Mouse (Mus musculus): ENCODE data around the gene Tph2. TPM values are rescaled to one million over a fixed set of nuclear protein-coding genes. Genes with fewer than 3 reads are reported as not detected.

The Tph2 gene
- polyA plus RNA-seq, 1 experiment = 0.75 TPM

DNA sequence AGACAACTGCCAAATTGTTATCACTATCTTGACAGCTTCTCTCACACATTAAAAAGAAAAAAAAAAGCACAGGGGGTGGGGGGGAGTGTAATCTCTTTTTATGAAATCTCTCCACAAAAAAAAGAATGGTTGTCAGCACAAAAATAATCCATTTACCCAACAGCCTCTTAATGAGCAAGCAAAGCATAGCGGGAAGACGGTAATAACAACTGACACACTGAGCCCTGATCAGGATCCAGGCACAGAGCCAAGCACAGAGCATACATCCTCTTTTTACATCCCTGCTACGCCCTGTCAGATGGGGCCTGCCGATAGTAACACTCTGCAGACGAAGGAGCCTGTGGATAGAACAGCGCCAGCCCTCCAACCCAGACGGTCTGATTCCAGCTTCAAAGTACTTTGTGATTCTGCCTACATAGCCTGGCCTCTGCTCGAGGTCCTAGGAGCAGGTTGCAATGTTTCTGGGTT, 13.4 kb downstream of the Tph2 start:
- Histone ChIP-seq H3K27me3 (ENCODE audit: control insufficient read depth, insufficient read depth, low read length) (no peaks in the 10 kb centered on the region), H3K4me1 (ENCODE audit: control insufficient read depth, insufficient read depth, low read length) (peaks cover 2% of the 10 kb centered on the region; the same call in 1 of the 2 replicates), H3K4me3 (ENCODE audit: control insufficient read depth, low read depth, low read length) (no peak overlapping the region), H3K27ac (ENCODE audit: control insufficient read depth, insufficient read depth, low read depth, low read length) (no peak overlapping the region), H3K36me3 (ENCODE audit: control insufficient read depth, insufficient read depth, low read length) (no peaks in the 10 kb centered on the region)
- TF ChIP-seq CTCF (IDR thresholded peaks at IDR 0.05; ENCODE audit: control insufficient read depth, insufficient read depth, insufficient replicate concordance, low read depth, low read length) = no peak
- no peak for TF ChIP-seq POLR2A (IDR thresholded peaks at IDR 0.05; ENCODE audit: control insufficient read depth, low read depth, low read length)

DNA sequence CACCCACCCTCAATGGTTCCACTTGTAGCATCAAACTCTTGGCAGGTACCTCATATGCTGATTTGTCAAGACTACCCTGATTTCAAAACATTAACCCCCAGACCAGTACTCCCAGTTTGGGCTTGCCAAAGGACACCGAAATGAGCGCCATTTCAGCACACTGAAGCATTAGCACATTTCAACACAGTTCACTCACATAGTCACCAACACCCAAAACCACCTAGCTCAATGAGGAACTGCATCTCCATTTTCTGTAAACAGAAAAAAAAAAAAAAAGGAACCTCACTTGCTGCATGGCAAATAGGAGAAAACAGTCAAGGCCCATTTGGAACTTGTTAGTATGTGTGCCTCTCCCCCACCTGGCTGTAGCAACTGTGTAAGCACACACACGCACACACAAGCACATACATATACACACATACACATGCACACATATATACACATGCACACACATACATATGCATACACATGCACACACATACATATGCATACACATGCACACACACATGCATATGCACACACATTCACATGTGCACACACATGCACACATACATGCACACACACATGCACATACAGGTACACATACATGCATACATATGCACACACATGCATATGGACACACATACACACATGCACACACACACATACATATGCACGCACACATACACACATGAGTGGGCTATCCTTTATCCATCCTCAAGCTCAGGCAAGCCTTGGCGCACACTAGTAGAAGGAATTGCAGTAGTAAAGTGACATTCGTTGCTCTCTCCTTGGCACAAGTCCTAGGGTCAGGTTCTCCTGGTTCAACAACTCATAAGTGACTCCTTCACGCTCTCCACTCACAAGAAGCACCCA, 14.1 kb downstream of the Tph2 start:
- peaks cover 2% of the 10 kb centered on the region; the same call in 1 of the 2 replicates for H3K4me1 ChIP-seq (ENCODE audit: control insufficient read depth, insufficient read depth, low read length)
- no peak overlapping the region for H3K4me3 ChIP-seq (ENCODE audit: control insufficient read depth, low read depth, low read length)
- TF ChIP-seq POLR2A (IDR thresholded peaks at IDR 0.05; ENCODE audit: control insufficient read depth, low read depth, low read length) = no peak
- no peak for TF ChIP-seq CTCF (IDR thresholded peaks at IDR 0.05; ENCODE audit: control insufficient read depth, insufficient read depth, insufficient replicate concordance, low read depth, low read length)
- no peaks in the 10 kb centered on the region for H3K27me3 ChIP-seq (ENCODE audit: control insufficient read depth, insufficient read depth, low read length)
- no peak overlapping the region for H3K27ac ChIP-seq (ENCODE audit: control insufficient read depth, insufficient read depth, low read depth, low read length)
- H3K36me3 ChIP-seq (ENCODE audit: control insufficient read depth, insufficient read depth, low read length) = no peaks in the 10 kb centered on the region

DNA sequence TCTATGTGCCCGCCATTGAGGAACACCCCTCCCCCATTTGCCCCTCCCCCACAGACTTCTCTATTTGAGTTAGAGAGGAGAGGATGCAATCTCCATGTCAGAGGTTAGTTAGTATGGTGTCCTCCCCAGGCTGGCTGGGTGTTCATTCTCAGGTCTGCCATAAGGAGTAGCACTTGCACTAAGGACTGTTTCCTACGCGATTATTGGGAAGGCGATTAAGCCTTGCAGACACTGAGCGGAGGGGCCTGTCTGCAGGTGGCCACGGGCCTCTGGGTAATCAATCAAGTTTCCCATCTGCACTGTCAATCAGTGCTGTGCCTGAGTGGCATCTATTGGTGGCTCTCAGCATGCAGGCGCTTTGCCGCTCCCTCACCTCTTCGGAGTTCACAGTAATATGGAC, 15.4 kb downstream of the Tph2 start:
- Histone ChIP-seq H3K4me1 (ENCODE audit: control insufficient read depth, insufficient read depth, low read length) (no peaks in the 10 kb centered on the region), H3K27ac (ENCODE audit: control insufficient read depth, insufficient read depth, low read depth, low read length) (no peak overlapping the region), H3K36me3 (ENCODE audit: control insufficient read depth, insufficient read depth, low read length) (no peaks in the 10 kb centered on the region), H3K4me3 (ENCODE audit: control insufficient read depth, low read depth, low read length) (no peak overlapping the region), H3K27me3 (ENCODE audit: control insufficient read depth, insufficient read depth, low read length) (no peaks in the 10 kb centered on the region)
- no peak for TF ChIP-seq POLR2A (IDR thresholded peaks at IDR 0.05; ENCODE audit: control insufficient read depth, low read depth, low read length)
- TF ChIP-seq CTCF (IDR thresholded peaks at IDR 0.05; ENCODE audit: control insufficient read depth, insufficient read depth, insufficient replicate concordance, low read depth, low read length) = no peak

DNA sequence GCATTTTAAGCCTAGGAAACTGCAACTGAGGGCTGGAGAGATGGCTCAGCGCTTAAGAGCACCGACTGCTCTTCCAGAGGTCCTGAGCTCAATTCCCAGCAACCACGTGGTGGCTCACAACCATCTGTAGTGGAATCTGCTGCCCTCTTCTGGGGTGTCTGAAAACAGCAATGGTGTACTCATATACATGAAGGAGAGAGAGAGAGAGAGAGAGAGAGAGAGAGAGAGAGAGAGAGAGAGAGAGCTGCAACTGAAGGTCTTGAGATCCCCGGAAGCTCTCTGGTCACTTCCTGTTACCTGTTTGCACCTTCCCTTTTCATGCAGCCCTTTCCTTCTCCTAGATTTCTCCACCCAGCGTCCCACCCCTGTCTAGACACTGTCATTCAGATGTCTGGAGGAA, 24.5 kb downstream of the Tph2 start:
- no peak overlapping the region for H3K27ac ChIP-seq (ENCODE audit: control insufficient read depth, insufficient read depth, low read depth, low read length)
- TF ChIP-seq POLR2A (IDR thresholded peaks at IDR 0.05; ENCODE audit: control insufficient read depth, low read depth, low read length) = no peak
- TF ChIP-seq CTCF (IDR thresholded peaks at IDR 0.05; ENCODE audit: control insufficient read depth, insufficient read depth, insufficient replicate concordance, low read depth, low read length) = no peak
- H3K4me1 ChIP-seq (ENCODE audit: control insufficient read depth, insufficient read depth, low read length) = peaks cover 5% of the 10 kb centered on the region

DNA sequence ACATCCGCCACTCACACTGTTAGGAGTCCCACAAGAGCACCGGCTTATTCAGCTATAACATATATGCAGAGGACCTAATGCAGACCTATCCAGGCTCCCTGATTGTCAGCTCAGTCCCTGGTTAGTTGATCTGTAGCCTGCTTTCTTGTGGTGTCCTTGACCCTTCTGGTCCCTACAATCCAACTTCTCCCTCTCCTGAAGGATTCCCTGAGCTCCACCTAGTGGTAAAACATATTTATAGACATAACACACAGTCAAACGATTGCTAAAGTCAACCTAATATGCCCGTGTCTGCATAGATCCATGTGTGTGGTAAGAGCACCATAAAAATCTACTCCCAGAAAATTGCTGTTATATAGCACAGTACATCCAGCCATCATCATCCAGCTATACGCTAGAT, 37.5 kb downstream of the Tph2 start:
- no peak for TF ChIP-seq CTCF (IDR thresholded peaks at IDR 0.05; ENCODE audit: control insufficient read depth, insufficient read depth, insufficient replicate concordance, low read depth, low read length)
- no peak for TF ChIP-seq POLR2A (IDR thresholded peaks at IDR 0.05; ENCODE audit: control insufficient read depth, low read depth, low read length)
- no peaks in the 10 kb centered on the region for H3K36me3 ChIP-seq (ENCODE audit: control insufficient read depth, insufficient read depth, low read length)
- no peaks in the 10 kb centered on the region for H3K27me3 ChIP-seq (ENCODE audit: control insufficient read depth, insufficient read depth, low read length)
- no peak overlapping the region for H3K27ac ChIP-seq (ENCODE audit: control insufficient read depth, insufficient read depth, low read depth, low read length)
- no peak overlapping the region for H3K4me3 ChIP-seq (ENCODE audit: control insufficient read depth, low read depth, low read length)
- no peaks in the 10 kb centered on the region for H3K4me1 ChIP-seq (ENCODE audit: control insufficient read depth, insufficient read depth, low read length)

More for the DNA sequence above, 24.5 kb downstream of the Tph2 start:
- no peaks in the 10 kb centered on the region for H3K27me3 ChIP-seq (ENCODE audit: control insufficient read depth, insufficient read depth, low read length)
- no peaks in the 10 kb centered on the region for H3K36me3 ChIP-seq (ENCODE audit: control insufficient read depth, insufficient read depth, low read length)
- H3K4me3 ChIP-seq (ENCODE audit: control insufficient read depth, low read depth, low read length) = no peak overlapping the region

DNA sequence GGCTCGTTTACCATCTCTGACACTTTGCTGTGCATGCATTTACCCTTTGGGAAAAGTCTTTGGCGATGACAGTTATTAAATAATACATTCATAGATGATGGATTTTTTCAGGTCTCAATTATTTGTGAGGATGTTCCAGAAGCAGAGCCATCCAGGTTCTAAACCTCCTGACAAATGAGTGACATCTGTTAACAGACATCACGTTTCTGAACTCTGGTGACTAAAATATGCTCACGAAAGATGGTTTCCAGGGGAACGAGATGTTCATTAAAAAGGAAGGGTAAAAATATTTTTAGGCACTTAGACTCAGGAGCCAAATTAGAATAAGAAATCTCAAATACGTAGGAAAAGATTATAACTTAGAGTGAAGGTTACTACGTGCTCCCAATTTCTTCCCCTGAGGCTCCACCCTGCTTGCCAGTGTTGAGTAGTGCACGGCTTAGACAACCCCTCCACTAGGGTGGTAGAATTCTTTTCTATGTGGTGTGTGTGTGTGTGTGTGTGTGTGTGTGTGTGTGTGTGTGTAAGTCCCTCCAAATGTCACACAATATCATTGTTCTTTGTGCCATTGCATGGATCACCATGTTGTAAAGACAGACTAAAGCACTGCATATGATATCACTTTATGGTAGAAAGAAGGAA, 38.4 kb downstream of the Tph2 start:
- TF ChIP-seq POLR2A (IDR thresholded peaks at IDR 0.05; ENCODE audit: control insufficient read depth, low read depth, low read length) (no peak), CTCF (IDR thresholded peaks at IDR 0.05; ENCODE audit: control insufficient read depth, insufficient read depth, insufficient replicate concordance, low read depth, low read length) (no peak)
- H3K27ac ChIP-seq (ENCODE audit: control insufficient read depth, insufficient read depth, low read depth, low read length) = no peak overlapping the region
- no peak overlapping the region for H3K4me3 ChIP-seq (ENCODE audit: control insufficient read depth, low read depth, low read length)
- no peaks in the 10 kb centered on the region for H3K27me3 ChIP-seq (ENCODE audit: control insufficient read depth, insufficient read depth, low read length)
- H3K4me1 ChIP-seq (ENCODE audit: control insufficient read depth, insufficient read depth, low read length) = no peaks in the 10 kb centered on the region
- no peaks in the 10 kb centered on the region for H3K36me3 ChIP-seq (ENCODE audit: control insufficient read depth, insufficient read depth, low read length)

DNA sequence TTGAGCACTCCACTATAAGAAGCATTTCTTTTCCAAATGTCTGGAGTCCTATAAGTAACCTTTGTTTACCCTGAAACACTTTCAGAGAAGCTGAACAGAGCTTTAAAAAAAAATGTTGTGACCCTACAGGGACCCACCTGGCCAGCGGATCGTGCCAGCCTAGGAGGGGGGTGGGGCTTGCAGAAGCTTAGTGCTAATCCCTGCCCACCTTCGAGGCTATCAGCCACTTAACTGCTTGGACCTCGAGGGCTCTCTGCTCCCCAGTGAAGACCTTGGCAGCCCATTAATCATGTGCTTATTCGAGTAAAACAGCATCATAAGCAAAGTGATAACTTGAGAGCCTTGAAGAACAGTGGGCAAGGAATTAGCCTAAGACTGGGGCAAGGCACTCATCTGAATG, 40.3 kb downstream of the Tph2 start:
- no peaks in the 10 kb centered on the region for H3K4me1 ChIP-seq (ENCODE audit: control insufficient read depth, insufficient read depth, low read length)
- H3K27me3 ChIP-seq (ENCODE audit: control insufficient read depth, insufficient read depth, low read length) = no peaks in the 10 kb centered on the region
- no peaks in the 10 kb centered on the region for H3K36me3 ChIP-seq (ENCODE audit: control insufficient read depth, insufficient read depth, low read length)
- TF ChIP-seq CTCF (IDR thresholded peaks at IDR 0.05; ENCODE audit: control insufficient read depth, insufficient read depth, insufficient replicate concordance, low read depth, low read length) (no peak), POLR2A (IDR thresholded peaks at IDR 0.05; ENCODE audit: control insufficient read depth, low read depth, low read length) (no peak)
- no peak overlapping the region for H3K4me3 ChIP-seq (ENCODE audit: control insufficient read depth, low read depth, low read length)
- H3K27ac ChIP-seq (ENCODE audit: control insufficient read depth, insufficient read depth, low read depth, low read length) = no peak overlapping the region
